Mouse (Mus musculus): ENCODE data around the gene Abcg2.

DNA sequence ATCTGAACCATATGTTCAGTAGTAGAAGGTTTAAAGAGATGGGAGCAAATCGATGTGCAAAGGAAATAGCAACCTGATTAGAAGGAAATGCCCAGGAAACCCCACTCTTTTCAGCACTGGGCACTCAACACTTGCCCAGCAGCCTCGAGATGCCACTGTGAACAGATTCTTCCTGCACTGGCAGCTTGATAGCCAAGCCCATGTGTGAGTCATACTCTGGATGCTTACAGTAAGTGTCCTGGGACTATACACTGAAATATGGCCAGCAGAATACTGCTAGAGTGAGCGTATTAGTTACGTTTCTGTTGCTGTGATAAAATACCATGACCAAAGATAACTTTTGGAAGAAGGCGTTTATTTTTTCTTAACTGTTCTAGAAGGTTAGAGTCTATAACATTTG, 39.8 kb downstream of the Abcg2 start:
- no peak for TF ChIP-seq MEF2A (IDR thresholded peaks at IDR 0.05; ENCODE audit: borderline replicate concordance, low read depth, low read length)
- no peak for TF ChIP-seq EP300 (IDR thresholded peaks at IDR 0.05; ENCODE audit: low read length)
- no peak for TF ChIP-seq CTCF (conservative IDR thresholded peaks at IDR 0.05 in 1 of 2, IDR thresholded peaks at IDR 0.05 in 1 of 2; ENCODE audit: low read depth in 2 of 2, low read length in 2 of 2)
- TF ChIP-seq ZMIZ1 (IDR thresholded peaks at IDR 0.05; ENCODE audit: low read depth, low read length) = no peak

All from CH12.LX (cell line).